Mouse (Mus musculus) macrophage (primary cell): ENCODE data around the gene Hcn2. TPM values are rescaled to one million over a fixed set of nuclear protein-coding genes. Genes with fewer than 3 reads are reported as not detected.

Experiments used
- H3K27ac ChIP-seq: fragments of 350-480 bp; formaldehyde crosslinking; 2 replicates; pipeline ENCODE4 v1.9.0; 2021
- H3K36me3 ChIP-seq: fragments of 350-480 bp; formaldehyde crosslinking; 2 replicates; pipeline ENCODE4 v1.9.0; 2021; ENCODE audit errors: inconsistent target
- H3K4me3 ChIP-seq: fragments of 350-480 bp; formaldehyde crosslinking; 2 replicates; pipeline ENCODE4 v1.9.0; 2021; ENCODE audit errors: inconsistent target
- H3K79me2 ChIP-seq: fragments of 350-480 bp; formaldehyde crosslinking; 2 replicates; pipeline ENCODE4 v1.9.0; 2021; ENCODE audit errors: inconsistent target
- WGBS: methylation state at CpG from one replicate; pipeline ENCODE4 v1.1.7; 2026; ENCODE audit warnings: inconsistent platforms; ENCODE audit not compliant: missing documents; 5-methylcytosine and 5-hydroxymethylcytosine counted together
- polyA plus RNA-seq: library from polyadenylated mRNA; stranded (reverse); fragments of 250-400 nt; gene quantifications from 3 replicates; pipeline ENCODE4 v1.2.4, GENCODE M21; 2018; ENCODE audit warnings: inconsistent platforms

The Hcn2 gene
- polyA plus RNA-seq, 1 experiment from 2014 or later: 0.40 TPM

DNA sequence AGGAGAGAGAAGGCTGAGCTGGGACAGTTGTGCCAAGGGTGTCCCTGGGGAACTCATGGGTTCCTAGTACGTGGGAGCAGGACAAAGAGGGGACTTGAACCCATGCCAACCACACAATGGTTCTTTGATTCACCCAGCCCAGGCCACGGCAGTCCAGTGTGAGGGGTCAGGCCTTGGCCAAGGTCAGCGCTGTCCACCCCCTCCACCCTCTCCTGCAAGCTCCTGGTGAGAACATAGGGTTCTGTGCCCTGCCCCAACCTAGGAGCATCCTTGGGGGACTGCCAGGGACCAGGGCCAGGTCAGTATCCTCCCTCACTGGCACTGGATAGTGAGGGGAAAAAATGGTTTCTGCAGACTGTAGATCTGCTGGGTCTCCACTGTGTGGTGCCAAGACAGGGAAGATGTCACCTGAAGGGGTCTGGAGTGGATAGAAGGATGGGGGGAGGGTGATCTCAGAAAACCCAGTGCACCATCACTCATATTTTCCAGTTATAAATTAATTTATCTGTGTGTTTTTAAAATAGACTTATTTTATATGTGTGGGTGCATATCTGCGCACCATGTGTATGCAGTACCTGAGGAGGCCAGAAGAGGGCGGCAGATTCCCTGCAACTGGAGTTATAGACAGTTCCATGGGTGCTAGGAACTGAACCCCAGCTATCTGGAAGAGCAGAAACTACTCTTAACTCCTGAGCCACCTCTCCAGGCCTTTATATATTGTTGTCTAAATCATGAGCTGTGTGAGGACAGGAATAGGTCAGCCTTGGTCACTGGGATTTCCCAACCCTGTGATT, 58.2 kb downstream of the Hcn2 start:
- WGBS: 82% methylated on average over 4 of the region's 5 CpGs
- H3K36me3 ChIP-seq: no peaks in the 10 kb centered on the region
- no peaks in the 10 kb centered on the region for H3K79me2 ChIP-seq
- H3K4me3 ChIP-seq: no peak overlapping the region
- no peak overlapping the region for H3K27ac ChIP-seq

DNA sequence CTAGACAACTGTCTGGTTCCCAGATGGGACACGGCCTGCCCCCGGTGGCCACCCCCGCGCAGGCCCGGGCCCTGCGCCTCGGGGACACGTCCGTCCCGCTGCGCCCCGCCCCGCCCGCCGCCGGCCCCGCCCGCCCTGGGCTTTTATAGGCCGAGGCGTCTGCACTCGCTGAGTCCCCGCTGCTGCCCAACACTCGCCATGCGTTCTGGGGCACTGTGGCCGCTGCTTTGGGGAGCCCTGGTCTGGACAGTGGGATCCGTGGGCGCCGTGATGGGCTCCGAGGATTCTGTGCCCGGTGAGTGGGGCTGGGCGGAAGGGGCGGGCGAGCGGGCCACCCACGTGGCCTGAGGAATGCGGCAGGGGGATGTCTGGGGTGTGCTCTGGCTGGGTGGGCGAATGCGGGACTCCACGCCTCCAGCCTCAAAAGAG, 60.7 kb downstream of the Hcn2 start, which contains the start of gene Fstl3:
Fstl3 (plus strand) TSS at position 170 of the 429 bp plus-strand sequence.
- H3K36me3 ChIP-seq: no peaks in the 10 kb centered on the region
- 7% methylated on average over 26 of the region's 39 CpGs for WGBS
- no peaks in the 10 kb centered on the region for H3K79me2 ChIP-seq
- no peak within 1 kb of the TSS for H3K27ac ChIP-seq
- H3K4me3 ChIP-seq: no peak within 1 kb of the TSS

- Histone ChIP-seq H3K36me3 (no peaks in the 10 kb centered on the region), H3K79me2 (no peaks in the 10 kb centered on the region), H3K27ac (no peak overlapping the region), H3K4me3 (no peak overlapping the region)
- WGBS: 22% methylated on average over 15 of the region's 15 CpGs
Measured at GRCm38 (mm10) chr10:79778006-79778405, 61.6 kb downstream of the Hcn2 start.

DNA sequence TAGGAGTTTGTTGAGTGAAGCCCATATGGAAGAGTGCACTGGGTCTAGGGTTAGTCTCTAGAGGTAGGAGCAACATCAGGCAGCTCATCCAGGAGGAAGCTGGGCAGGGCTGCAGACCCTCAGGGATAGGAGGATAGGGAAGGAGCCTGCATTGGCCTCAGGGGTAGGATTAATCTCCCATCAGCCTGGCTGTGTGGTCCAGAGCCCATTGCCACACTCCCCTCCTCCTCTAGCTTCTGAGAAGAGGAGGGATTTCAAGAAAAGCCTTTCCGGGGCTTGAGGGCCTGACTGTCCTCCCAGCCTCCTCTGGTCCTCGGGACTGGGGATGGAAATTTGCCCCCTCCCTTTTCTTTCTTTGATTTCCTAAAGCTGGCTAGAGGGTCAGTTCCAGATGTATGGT, 62.8 kb downstream of the Hcn2 start:
- WGBS: 31% methylated on average over 2 of the region's 2 CpGs
- Histone ChIP-seq H3K79me2 (no peaks in the 10 kb centered on the region), H3K4me3 (no peak overlapping the region), H3K27ac (no peak overlapping the region), H3K36me3 (no peaks in the 10 kb centered on the region)

DNA sequence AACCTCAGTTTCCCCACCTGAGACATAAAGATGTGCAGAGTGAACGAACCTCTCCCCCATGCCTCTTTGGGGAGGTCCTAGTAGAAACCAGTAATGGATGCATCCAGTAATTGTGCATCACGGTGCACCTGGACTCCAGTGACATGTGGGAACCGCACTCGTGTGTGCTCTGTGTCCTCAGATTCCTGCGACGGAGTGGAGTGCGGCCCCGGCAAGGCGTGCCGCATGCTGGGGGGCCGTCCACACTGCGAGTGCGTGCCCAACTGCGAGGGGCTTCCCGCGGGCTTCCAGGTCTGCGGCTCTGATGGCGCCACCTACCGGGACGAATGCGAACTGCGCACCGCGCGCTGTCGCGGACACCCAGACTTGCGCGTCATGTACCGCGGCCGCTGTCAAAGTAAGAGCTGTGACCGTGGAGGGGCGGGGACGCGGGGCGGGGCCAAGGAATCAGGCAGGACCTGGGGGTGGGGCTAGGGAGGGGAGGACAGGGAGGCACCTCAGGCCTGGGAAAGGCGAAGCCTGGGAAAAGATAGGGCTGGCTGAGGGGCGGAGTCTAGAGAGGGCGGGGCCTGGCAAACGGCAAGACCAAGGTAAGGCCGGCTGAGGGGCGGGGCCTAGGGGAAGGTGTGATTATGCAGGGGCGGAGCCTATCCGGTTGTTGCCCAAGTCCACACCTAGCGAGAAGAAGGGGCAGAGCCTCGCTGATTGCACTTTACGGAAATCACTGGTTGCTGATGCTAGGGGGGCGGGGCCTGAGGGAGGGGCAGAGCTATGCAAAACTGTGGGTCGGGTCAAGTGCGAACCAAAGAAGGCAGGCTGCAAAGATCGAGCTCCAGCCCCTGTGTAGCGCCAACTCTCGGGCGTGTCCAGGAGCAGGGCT, 63.6 kb downstream of the Hcn2 start:
- Histone ChIP-seq H3K79me2 (no peaks in the 10 kb centered on the region), H3K4me3 (peak overlapping the region; percentile 22), H3K27ac (no peak overlapping the region), H3K36me3 (no peaks in the 10 kb centered on the region)
- 2% methylated on average over 48 of the region's 55 CpGs for WGBS

- Histone ChIP-seq H3K27ac (no peak overlapping the region), H3K36me3 (no peaks in the 10 kb centered on the region), H3K4me3 (peak overlapping the region; percentile 22), H3K79me2 (no peaks in the 10 kb centered on the region)
- WGBS: 2% methylated on average over 13 of the region's 13 CpGs
Measured at GRCm38 (mm10) chr10:79780664-79781015, 64.2 kb downstream of the Hcn2 start.

- H3K27ac ChIP-seq: no peak overlapping the region
- H3K4me3 ChIP-seq: peak overlapping the region; percentile 22
- 39% methylated on average over 21 of the region's 21 CpGs for WGBS
- no peaks in the 10 kb centered on the region for H3K79me2 ChIP-seq
- H3K36me3 ChIP-seq: no peaks in the 10 kb centered on the region
Measured at GRCm38 (mm10) chr10:79781139-79781538, 64.7 kb downstream of the Hcn2 start.

GRCm38 (mm10) chr10:79781956-79782355, 65.5 kb downstream of the Hcn2 start:
- no peaks in the 10 kb centered on the region for H3K36me3 ChIP-seq
- 91% methylated on average over 5 of the region's 5 CpGs for WGBS
- no peak overlapping the region for H3K4me3 ChIP-seq
- no peak overlapping the region for H3K27ac ChIP-seq
- no peaks in the 10 kb centered on the region for H3K79me2 ChIP-seq

DNA sequence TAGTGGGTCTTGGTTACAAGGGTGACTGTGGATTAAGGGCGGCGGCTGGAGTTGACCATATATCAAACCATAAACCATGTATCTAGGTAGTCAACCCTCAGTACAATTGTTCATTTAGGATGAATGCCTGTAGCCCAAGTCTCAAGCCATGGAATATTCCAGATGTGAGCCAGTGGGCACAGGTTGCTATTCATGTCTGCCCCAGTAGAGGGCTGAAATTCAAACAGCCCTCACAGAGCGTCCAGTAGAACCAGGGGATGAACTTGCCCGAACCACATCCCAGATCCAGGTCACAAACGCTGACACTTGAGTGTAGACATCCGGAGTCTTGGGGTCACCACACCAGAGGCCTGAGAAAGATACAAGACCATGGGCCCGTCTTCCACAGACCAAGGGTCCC, 66.6 kb downstream of the Hcn2 start:
- no peak overlapping the region for H3K27ac ChIP-seq
- WGBS: 76% methylated on average over 7 of the region's 7 CpGs

GRCm38 (mm10) chr10:79783920-79784800, 67.7 kb downstream of the Hcn2 start:
- 82% methylated on average over 27 of the region's 27 CpGs for WGBS
- Histone ChIP-seq H3K79me2 (no peaks in the 10 kb centered on the region), H3K36me3 (no peaks in the 10 kb centered on the region), H3K27ac (no peak overlapping the region), H3K4me3 (no peak overlapping the region)

More for the DNA sequence above, 66.6 kb downstream of the Hcn2 start:
- Histone ChIP-seq H3K79me2 (no peaks in the 10 kb centered on the region), H3K4me3 (no peak overlapping the region), H3K36me3 (no peaks in the 10 kb centered on the region)

Other genes starting within 250 kb of the Hcn2 start
- gene Vmn2r83, start 247.9 kb upstream of the Hcn2 start, polyA plus RNA-seq: not detected in 3 replicates
- 5.9 to 18.3 TPM (median 17.5 TPM) in 3 replicates for gene Plpp2, start 182.8 kb upstream of the Hcn2 start, polyA plus RNA-seq
- 4.8 to 16.5 TPM (median 12.6 TPM) in 3 replicates for gene Mier2, start 161.4 kb upstream of the Hcn2 start, polyA plus RNA-seq
- gene Theg, start 129.3 kb upstream of the Hcn2 start, polyA plus RNA-seq: not detected in 3 replicates
- gene C2cd4c, start 102.6 kb upstream of the Hcn2 start, polyA plus RNA-seq: not detected in 3 replicates
- gene Shc2, start 78.7 kb upstream of the Hcn2 start, polyA plus RNA-seq: 0.15 to 0.53 TPM (median 0.38 TPM) in 3 replicates
- gene Odf3l2, start 70.9 kb upstream of the Hcn2 start, polyA plus RNA-seq: not detected in 3 replicates
- not detected in 3 replicates for gene Madcam1, start 52.1 kb upstream of the Hcn2 start, polyA plus RNA-seq
- gene Tpgs1, start 47.3 kb upstream of the Hcn2 start, polyA plus RNA-seq: 10.4 to 41.3 TPM (median 25.9 TPM) in 3 replicates
- 78.9 to 136 TPM (median 128 TPM) in 3 replicates for gene Cdc34, start 34.4 kb upstream of the Hcn2 start, polyA plus RNA-seq
- 0.30 TPM in 1 of 3 replicates, not detected in the others for gene Gzmm, start 27.6 kb upstream of the Hcn2 start, polyA plus RNA-seq
- gene Bsg, start 12.1 kb upstream of the Hcn2 start, polyA plus RNA-seq: 331 to 456 TPM (median 356 TPM) in 3 replicates
- gene Polrmt, start 29.9 kb downstream of the Hcn2 start, polyA plus RNA-seq: 11.4 to 13.9 TPM (median 11.7 TPM) in 3 replicates
- gene Fgf22, start 38.4 kb downstream of the Hcn2 start, polyA plus RNA-seq: not detected in 3 replicates
- gene Rnf126, start 50.3 kb downstream of the Hcn2 start, polyA plus RNA-seq: 20.1 to 34.6 TPM (median 21.2 TPM) in 3 replicates
- 0.12 to 0.67 TPM (median 0.47 TPM) in 3 replicates for gene Fstl3, start 60.6 kb downstream of the Hcn2 start, polyA plus RNA-seq
- not detected in 3 replicates for gene Prss57, start 74.3 kb downstream of the Hcn2 start, polyA plus RNA-seq
- gene Palm, start 76.9 kb downstream of the Hcn2 start, polyA plus RNA-seq: 1.3 to 1.9 TPM (median 1.8 TPM) in 3 replicates
- 0.23 to 0.95 TPM (median 0.93 TPM) in 3 replicates for gene Misp, start 104.4 kb downstream of the Hcn2 start, polyA plus RNA-seq
- gene Ptbp1, start 137.8 kb downstream of the Hcn2 start, polyA plus RNA-seq: 119 to 188 TPM (median 143 TPM) in 3 replicates
- gene Prtn3, start 157.8 kb downstream of the Hcn2 start, polyA plus RNA-seq: 0.96 to 1.6 TPM (median 1.2 TPM) in 3 replicates
- gene Plppr3, start 158.0 kb downstream of the Hcn2 start, polyA plus RNA-seq: 0.64 to 2.5 TPM (median 1.0 TPM) in 3 replicates
- gene Elane, start 169.6 kb downstream of the Hcn2 start, polyA plus RNA-seq: 0.67 to 0.89 TPM in 2 of 3 replicates, not detected in the other
- gene Cfd, start 174.2 kb downstream of the Hcn2 start, polyA plus RNA-seq: not detected in 3 replicates
- 10.6 to 18.8 TPM (median 16.5 TPM) in 3 replicates for gene Med16, start 192.3 kb downstream of the Hcn2 start, polyA plus RNA-seq
- gene Gm26602, start 194.2 kb downstream of the Hcn2 start, polyA plus RNA-seq: 5.7 TPM in 1 of 3 replicates, not detected in the others
- gene Kiss1r, start 200.3 kb downstream of the Hcn2 start, polyA plus RNA-seq: 0.27 to 0.89 TPM (median 0.30 TPM) in 3 replicates
- 41.6 to 61.5 TPM (median 54.4 TPM) in 3 replicates for gene R3hdm4, start 204.6 kb downstream of the Hcn2 start, polyA plus RNA-seq
- gene Arid3a, start 210.4 kb downstream of the Hcn2 start, polyA plus RNA-seq: 13.8 to 37.4 TPM (median 29.1 TPM) in 3 replicates
- 11.4 to 31.4 TPM (median 18.8 TPM) in 3 replicates for gene Wdr18, start 243.5 kb downstream of the Hcn2 start, polyA plus RNA-seq